Mouse (Mus musculus) frontal cortex, adult (tissue): ENCODE results near the gene Fry.

ENCODE experiments used
- ATAC-seq: cut with Nextera tagmentation; 2 replicates; pipeline ENCODE4 v1.9.2; 2017; ENCODE audit warnings: mild to moderate bottlenecking, moderate library complexity, mixed read lengths; ENCODE audit not compliant: low TSS enrichment

Gene Fry

GRCm38 (mm10) chr5:150118455-150119241, at the start of gene Fry:
Gene Fry, plus strand, starts transcription at chr5:150118645.
- peak; percentile 92 for ATAC-seq

- peak; percentile 98 for ATAC-seq
These were observed 48.4 kb upstream of the Fry start for GRCm38 (mm10) chr5:150070086-150070485.

GRCm38 (mm10) chr5:150071738-150072137, 46.7 kb upstream of the Fry start:
- ATAC-seq: no peak

GRCm38 (mm10) chr5:150079866-150080797, 38.3 kb upstream of the Fry start:
- peak; percentile 55; the same call in 1 of the 2 replicates for ATAC-seq

- no peak for ATAC-seq
These were observed 35.7 kb upstream of the Fry start for GRCm38 (mm10) chr5:150082696-150083095.

GRCm38 (mm10) chr5:150083190-150083589, 35.3 kb upstream of the Fry start:
- no peak for ATAC-seq

- peak; percentile 92 for ATAC-seq
These were observed 20.8 kb upstream of the Fry start for GRCm38 (mm10) chr5:150097620-150098019.

- no peak for ATAC-seq
These were observed 19.7 kb upstream of the Fry start for GRCm38 (mm10) chr5:150098754-150099153.

GRCm38 (mm10) chr5:150101789-150102188, 16.7 kb upstream of the Fry start:
- no peak for ATAC-seq

GRCm38 (mm10) chr5:150106358-150106757, 12.1 kb upstream of the Fry start:
- no peak for ATAC-seq

GRCm38 (mm10) chr5:150111236-150111635, 7.2 kb upstream of the Fry start:
- ATAC-seq: no peak

GRCm38 (mm10) chr5:150114007-150114406, 4.4 kb upstream of the Fry start:
- ATAC-seq: no peak

GRCm38 (mm10) chr5:150114778-150115177, 3.7 kb upstream of the Fry start:
- ATAC-seq: no peak

- no peak for ATAC-seq
These were observed 3.0 kb upstream of the Fry start for GRCm38 (mm10) chr5:150115271-150116092.

- no peak for ATAC-seq
These were observed 2.1 kb upstream of the Fry start for GRCm38 (mm10) chr5:150116216-150116905.

- ATAC-seq: no peak
These were observed 1.6 kb upstream of the Fry start for GRCm38 (mm10) chr5:150116906-150117216.

GRCm38 (mm10) chr5:150118124-150118454, 356 bp upstream of the Fry start:
- no peak for ATAC-seq

- ATAC-seq: no peak
These were observed 2.2 kb downstream of the Fry start for GRCm38 (mm10) chr5:150120676-150121075.

- no peak for ATAC-seq
These were observed 3.6 kb downstream of the Fry start for GRCm38 (mm10) chr5:150122095-150122494.

- peak; percentile 45 for ATAC-seq
These were observed 4.1 kb downstream of the Fry start for GRCm38 (mm10) chr5:150122571-150122970.

GRCm38 (mm10) chr5:150125920-150126319, 7.5 kb downstream of the Fry start:
- ATAC-seq: no peak

GRCm38 (mm10) chr5:150128432-150128831, 10.0 kb downstream of the Fry start:
- peak; percentile 64 for ATAC-seq
